Mouse (Mus musculus): ENCODE data around the gene Itga5. TPM values are rescaled to one million over a fixed set of nuclear protein-coding genes. Genes with fewer than 3 reads are reported as not detected.

Gene Itga5
- total and polyA plus RNA-seq, 3 experiments, result 0.17 to 1.8 (median 0.28) TPM

- H3K4me1 ChIP-seq (ENCODE audit: control insufficient read depth in 1 of 2, insufficient read depth in 2 of 2), result peaks cover 19 to 34% of the 10 kb centered on the region in 2 experiments
- H3K79me2 ChIP-seq (replicated peaks; ENCODE audit: control insufficient read depth, extremely low read depth, insufficient read depth, poor library complexity, severe bottlenecking), result no peaks in the 10 kb centered on the region
- no peak overlapping the region for H3K4me3 ChIP-seq (replicated peaks in 1 of 3; ENCODE audit: low read depth in 2 of 3, low read length in 2 of 3, poor library complexity in 1 of 3)
- TF ChIP-seq MAFK (IDR thresholded peaks at IDR 0.05; ENCODE audit: insufficient replicate concordance, low read length) (no peak), MXI1 (IDR thresholded peaks at IDR 0.05; ENCODE audit: low read depth, low read length) (no peak), TBP (conservative IDR thresholded peaks at IDR 0.05; ENCODE audit: low read depth, low read length) (no peak), MYC (IDR thresholded peaks at IDR 0.05; ENCODE audit: low read depth, low read length) (no peak), MAZ (IDR thresholded peaks at IDR 0.05; ENCODE audit: low read depth, low read length) (no peak), RAD21 (IDR thresholded peaks at IDR 0.05; ENCODE audit: low read depth, low read length) (no peak), MAX (IDR thresholded peaks at IDR 0.05; ENCODE audit: low read length) (no peak), TCF12 (IDR thresholded peaks at IDR 0.05; ENCODE audit: low read depth, low read length) (no peak), EP300 (IDR thresholded peaks at IDR 0.05; ENCODE audit: low read length) (no peak), ETS1 (conservative IDR thresholded peaks at IDR 0.05; ENCODE audit: low read depth, low read length) (no peak)
- no peak overlapping the region for H3K27ac ChIP-seq (ENCODE audit: insufficient read depth, low read depth)
- dilution Hi-C loops (cut with MboI; ENCODE audit: extremely low pct_ligation_motif_present, extremely low pct_unique_long_range_greater_than_20kb, low sequenced_read_pairs) (no loop called here), in situ Hi-C loops (cut with MboI; ENCODE audit: low pct_ligation_motif_present, low pct_unique_long_range_greater_than_20kb, low sequenced_read_pairs) (no loop called here)
- H3K9me3 ChIP-seq (replicated peaks; ENCODE audit: low read length), result no peaks in the 10 kb centered on the region
- no peaks in the 10 kb centered on the region for H3K36me3 ChIP-seq (replicated peaks in 1 of 2; ENCODE audit: control insufficient read depth in 1 of 2, insufficient read depth in 1 of 2, low read length in 1 of 2)
- H3K27me3 ChIP-seq (replicated peaks), result no peaks in the 10 kb centered on the region
- no peak overlapping the region for H3K4me2 ChIP-seq (ENCODE audit: insufficient read depth, low read depth, poor library complexity, severe bottlenecking)
- no peak for DNase-seq (ENCODE audit: extremely low read depth)
- no peak overlapping the region for H3K9ac ChIP-seq (ENCODE audit: insufficient read depth, low read depth)
These were observed 15.5 kb upstream of the Itga5 start for GRCm38 (mm10) chr15:103382075-103382474.

- Histone ChIP-seq H3K9ac (ENCODE audit: insufficient read depth, low read depth) (no peak overlapping the region), H3K27ac (ENCODE audit: insufficient read depth, low read depth) (no peak overlapping the region), H3K79me2 (replicated peaks; ENCODE audit: control insufficient read depth, extremely low read depth, insufficient read depth, poor library complexity, severe bottlenecking) (no peaks in the 10 kb centered on the region), H3K4me2 (ENCODE audit: insufficient read depth, low read depth, poor library complexity, severe bottlenecking) (no peak overlapping the region), H3K27me3 (replicated peaks) (no peaks in the 10 kb centered on the region), H3K4me3 (replicated peaks in 1 of 3; ENCODE audit: low read depth in 2 of 3, low read length in 2 of 3, poor library complexity in 1 of 3) (no peak overlapping the region), H3K9me3 (replicated peaks; ENCODE audit: low read length) (no peaks in the 10 kb centered on the region), H3K36me3 (replicated peaks in 1 of 2; ENCODE audit: control insufficient read depth in 1 of 2, insufficient read depth in 1 of 2, low read length in 1 of 2) (no peaks in the 10 kb centered on the region), H3K4me1 (ENCODE audit: control insufficient read depth in 1 of 2, insufficient read depth in 2 of 2) (peaks cover 24 to 47% of the 10 kb centered on the region in 2 experiments)
- dilution Hi-C loops (cut with MboI; ENCODE audit: extremely low pct_ligation_motif_present, extremely low pct_unique_long_range_greater_than_20kb, low sequenced_read_pairs), result no loop called here
- in situ Hi-C loops (cut with MboI; ENCODE audit: low pct_ligation_motif_present, low pct_unique_long_range_greater_than_20kb, low sequenced_read_pairs), result no loop called here
- peak; percentile 40 for DNase-seq (ENCODE audit: extremely low read depth)
- TF ChIP-seq CHD1 (IDR thresholded peaks at IDR 0.05; ENCODE audit: low read depth, low read length) (no peak), JUND (conservative IDR thresholded peaks at IDR 0.05; ENCODE audit: low read depth, low read length) (no peak; the same call in 1 of the 2 replicates), NELFE (IDR thresholded peaks at IDR 0.05; ENCODE audit: low read depth, low read length) (no peak), PAX5 (IDR thresholded peaks at IDR 0.05; ENCODE audit: low read length) (no peak), POLR2A (IDR thresholded peaks at IDR 0.05; ENCODE audit: low read depth, low read length) (no peak), JUN (IDR thresholded peaks at IDR 0.05; ENCODE audit: insufficient read depth, low read depth, low read length) (peak; percentile 36; the same call in 1 of the 2 replicates), ZMIZ1 (IDR thresholded peaks at IDR 0.05; ENCODE audit: low read depth, low read length) (no peak), UBTF (IDR thresholded peaks at IDR 0.05; ENCODE audit: low read depth, low read length) (no peak), ZC3H11A (IDR thresholded peaks at IDR 0.05; ENCODE audit: low read depth, low read length) (no peak), NRF1 (IDR thresholded peaks at IDR 0.05; ENCODE audit: low read depth, low read length) (no peak), POLR2AphosphoS2 (IDR thresholded peaks at IDR 0.05; ENCODE audit: low read depth, low read length) (no peak), USF1 (IDR thresholded peaks at IDR 0.05; ENCODE audit: low read depth, low read length) (no peak), MAFK (IDR thresholded peaks at IDR 0.05; ENCODE audit: insufficient replicate concordance, low read length) (no peak), BHLHE40 (IDR thresholded peaks at IDR 0.05; ENCODE audit: low read depth, low read length) (no peak), ZKSCAN1 (IDR thresholded peaks at IDR 0.05; ENCODE audit: borderline replicate concordance, low read depth, low read length) (no peak), TBP (conservative IDR thresholded peaks at IDR 0.05; ENCODE audit: low read depth, low read length) (no peak), EP300 (IDR thresholded peaks at IDR 0.05; ENCODE audit: low read length) (peak; percentile 28; the same call in 1 of the 2 replicates), HCFC1 (IDR thresholded peaks at IDR 0.05; ENCODE audit: low read depth, low read length) (no peak), IRF4 (IDR thresholded peaks at IDR 0.05; ENCODE audit: low read depth, low read length) (no peak), ZNF384 (IDR thresholded peaks at IDR 0.05; ENCODE audit: low read depth, low read length) (no peak), MAX (IDR thresholded peaks at IDR 0.05; ENCODE audit: low read length) (peak; percentile 72), MAZ (IDR thresholded peaks at IDR 0.05; ENCODE audit: low read depth, low read length) (no peak), RCOR1 (conservative IDR thresholded peaks at IDR 0.05; ENCODE audit: low read depth, low read length) (no peak), E2F4 (IDR thresholded peaks at IDR 0.05; ENCODE audit: insufficient replicate concordance, low read depth, low read length) (no peak), USF2 (conservative IDR thresholded peaks at IDR 0.05; ENCODE audit: low read depth, low read length) (no peak), ELF1 (IDR thresholded peaks at IDR 0.05; ENCODE audit: low read depth, low read length) (peak; percentile 62), MYC (IDR thresholded peaks at IDR 0.05; ENCODE audit: low read depth, low read length) (peak; percentile 63; the same call in 1 of the 2 replicates), CHD2 (IDR thresholded peaks at IDR 0.05; ENCODE audit: low read length) (no peak)
These were observed 12.2 kb upstream of the Itga5 start for GRCm38 (mm10) chr15:103378665-103379356.
